Mouse (Mus musculus) neural tube, embryonic 11.5 days (tissue): ENCODE measurements around the gene Zc3h15. TPM values are rescaled to one million over a fixed set of nuclear protein-coding genes. Genes with fewer than 3 reads are reported as not detected.

ENCODE experiments used
- ATAC-seq: fragments of 200-750 bp; cut with Nextera tagmentation; 2 replicates; pipeline ENCODE4 v1.8.0; 2017; ENCODE audit warnings: moderate number of reproducible peaks, mild to moderate bottlenecking, moderate TSS enrichment, moderate library complexity; ENCODE audit not compliant: insufficient read depth, low FRiP score, low TSS enrichment
- DNase-seq: peaks from one replicate; pipeline ENCODE4 v3.0.0-alpha.2; 2015; ENCODE audit warnings: low spot score
- H3K27ac ChIP-seq: fragments of 300-500 bp; sonication (generic); 2 replicates; pipeline ENCODE4 v1.5.1; 2014; ENCODE audit warnings: low read depth, mild to moderate bottlenecking, low read length
- H3K27me3 ChIP-seq: fragments of 300-500 bp; sonication (generic); 2 replicates; pipeline ENCODE4 v1.6.1; 2014; ENCODE audit warnings: mild to moderate bottlenecking, low read length, mixed read lengths; ENCODE audit not compliant: control insufficient read depth, insufficient read depth
- H3K36me3 ChIP-seq: fragments of 300-500 bp; sonication (generic); 2 replicates; pipeline ENCODE4 v1.6.1; 2014; ENCODE audit warnings: mild to moderate bottlenecking, low read length, moderate library complexity, mixed read lengths; ENCODE audit not compliant: control insufficient read depth, insufficient read depth
- H3K4me1 ChIP-seq: fragments of 300-500 bp; sonication (generic); 2 replicates; pipeline ENCODE4 v1.6.1; 2014; ENCODE audit warnings: low read length, mixed read lengths; ENCODE audit not compliant: control insufficient read depth, insufficient read depth
- H3K4me2 ChIP-seq: fragments of 300-500 bp; sonication (generic); 2 replicates; pipeline ENCODE4 v1.6.1; 2014; ENCODE audit warnings: low read depth, mild to moderate bottlenecking, moderate library complexity
- H3K4me3 ChIP-seq: fragments of 300-500 bp; sonication (generic); 2 replicates; pipeline ENCODE4 v1.5.1; 2014; ENCODE audit warnings: low read depth, low read length
- H3K9ac ChIP-seq: fragments of 300-500 bp; sonication (generic); 2 replicates; pipeline ENCODE4 v1.6.1; 2014; ENCODE audit warnings: mild to moderate bottlenecking, low read length
- H3K9me3 ChIP-seq: fragments of 300-500 bp; sonication (generic); 2 replicates; pipeline ENCODE4 v1.6.1; 2016; ENCODE audit warnings: low read length; ENCODE audit not compliant: control insufficient read depth
- WGBS: fragments of 180-500 bp; shearing (Covaris S2); extraction: QIAGEN DNeasy Blood & Tissue Kit; methylation state at CpG from one replicate; pipeline ENCODE4 v1.1.7; 2014; 5-methylcytosine and 5-hydroxymethylcytosine counted together
- polyA plus RNA-seq: library from polyadenylated mRNA; unstranded; fragments of >200 nt; fragmentation: Nextera tagmentation; extraction: Ambion mirVana; gene quantifications from 2 replicates; pipeline ENCODE4 v1.2.1, GENCODE M21; 2014

Zc3h15 gene
- polyA plus RNA-seq, 1 experiment from 2014 or later = 164 TPM

GRCm38 (mm10) chr2:83681332-83681731 lies 37.1 kb downstream of the Zc3h15 start:
- Histone ChIP-seq H3K27ac (peak overlapping the region; percentile 39; the same call in 1 of the 2 replicates), H3K4me3 (no peak overlapping the region), H3K27me3 (no peaks in the 10 kb centered on the region), H3K9me3 (no peaks in the 10 kb centered on the region), H3K4me2 (no peak overlapping the region), H3K36me3 (no peaks in the 10 kb centered on the region), H3K9ac (no peak overlapping the region), H3K4me1 (no peaks in the 10 kb centered on the region; the same call in 1 of the 2 replicates)
- ATAC-seq = peak; percentile 51
- DNase-seq = peak; percentile 22
- 62% methylated on average over 8 of the region's 8 CpGs for WGBS

- Histone ChIP-seq H3K9me3 (no peaks in the 10 kb centered on the region), H3K36me3 (no peaks in the 10 kb centered on the region), H3K9ac (no peak overlapping the region)
Observed at GRCm38 (mm10) chr2:83681785-83682184, 37.5 kb downstream of the Zc3h15 start.

GRCm38 (mm10) chr2:83682282-83682681 lies 38.0 kb downstream of the Zc3h15 start:
- Histone ChIP-seq H3K36me3 (no peaks in the 10 kb centered on the region), H3K9ac (no peak overlapping the region), H3K4me2 (no peak overlapping the region), H3K4me3 (no peak overlapping the region), H3K27me3 (no peaks in the 10 kb centered on the region), H3K27ac (no peak overlapping the region), H3K9me3 (no peaks in the 10 kb centered on the region), H3K4me1 (no peaks in the 10 kb centered on the region; the same call in 1 of the 2 replicates)
- DNase-seq = peak; percentile 17
- ATAC-seq = peak; percentile 16
- WGBS = 37% methylated on average over 8 of the region's 8 CpGs

More at GRCm38 (mm10) chr2:83681785-83682184, 37.5 kb downstream of the Zc3h15 start:
- H3K4me2 ChIP-seq = no peak overlapping the region
- H3K4me1 ChIP-seq = no peaks in the 10 kb centered on the region; the same call in 1 of the 2 replicates
- ATAC-seq (peak; percentile 92), DNase-seq (peak; percentile 35)
- H3K27me3 ChIP-seq = no peaks in the 10 kb centered on the region
- H3K4me3 ChIP-seq = no peak overlapping the region
- no peak overlapping the region for H3K27ac ChIP-seq
- 36% methylated on average over 6 of the region's 6 CpGs for WGBS

- Histone ChIP-seq H3K4me2 (no peak overlapping the region), H3K27ac (no peak overlapping the region), H3K9me3 (no peaks in the 10 kb centered on the region), H3K36me3 (no peaks in the 10 kb centered on the region), H3K4me1 (no peaks in the 10 kb centered on the region; the same call in 1 of the 2 replicates), H3K27me3 (no peaks in the 10 kb centered on the region), H3K9ac (no peak overlapping the region), H3K4me3 (no peak overlapping the region)
- ATAC-seq (no peak), DNase-seq (no peak)
- WGBS = 82% methylated on average over 9 of the region's 9 CpGs
Observed at GRCm38 (mm10) chr2:83683731-83684519, 39.7 kb downstream of the Zc3h15 start.

GRCm38 (mm10) chr2:83684691-83685090 lies 40.5 kb downstream of the Zc3h15 start:
- DNase-seq (no peak), ATAC-seq (no peak)
- Histone ChIP-seq H3K4me1 (no peaks in the 10 kb centered on the region; the same call in 1 of the 2 replicates), H3K9ac (no peak overlapping the region), H3K9me3 (no peaks in the 10 kb centered on the region), H3K4me2 (no peak overlapping the region), H3K4me3 (no peak overlapping the region), H3K36me3 (no peaks in the 10 kb centered on the region), H3K27me3 (no peaks in the 10 kb centered on the region), H3K27ac (no peak overlapping the region)
- WGBS = 86% methylated on average over 8 of the region's 8 CpGs

DNA sequence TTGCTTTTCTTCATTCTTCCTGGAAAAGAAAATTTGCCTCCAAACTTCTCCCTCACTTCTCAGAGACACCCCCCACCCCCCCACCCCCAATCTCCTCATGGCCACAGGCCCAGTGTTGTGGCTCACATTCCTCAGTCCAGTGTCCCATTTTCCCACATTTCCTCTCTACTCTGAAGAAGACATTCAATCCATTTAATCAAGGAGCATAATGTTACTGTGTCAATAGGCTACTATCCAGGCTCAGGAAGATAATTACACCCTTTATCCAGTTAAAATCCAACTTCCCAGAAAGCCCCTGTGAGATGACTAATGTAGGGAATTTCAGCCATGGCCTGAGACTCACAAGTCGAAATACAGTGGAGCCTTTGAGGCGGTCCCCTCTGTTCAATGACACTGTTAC lies 46.1 kb downstream of the Zc3h15 start:
- no peak for ATAC-seq
- no peak overlapping the region for H3K4me3 ChIP-seq
- no peak overlapping the region for H3K4me2 ChIP-seq
- 89% methylated on average over 2 of the region's 2 CpGs for WGBS
- peaks cover 6% of the 10 kb centered on the region; the same call in 1 of the 2 replicates for H3K4me1 ChIP-seq
- no peak overlapping the region for H3K9ac ChIP-seq
- no peak overlapping the region for H3K27ac ChIP-seq
- no peaks in the 10 kb centered on the region for H3K36me3 ChIP-seq
- H3K27me3 ChIP-seq = no peaks in the 10 kb centered on the region
- no peaks in the 10 kb centered on the region for H3K9me3 ChIP-seq
- DNase-seq = no peak

DNA sequence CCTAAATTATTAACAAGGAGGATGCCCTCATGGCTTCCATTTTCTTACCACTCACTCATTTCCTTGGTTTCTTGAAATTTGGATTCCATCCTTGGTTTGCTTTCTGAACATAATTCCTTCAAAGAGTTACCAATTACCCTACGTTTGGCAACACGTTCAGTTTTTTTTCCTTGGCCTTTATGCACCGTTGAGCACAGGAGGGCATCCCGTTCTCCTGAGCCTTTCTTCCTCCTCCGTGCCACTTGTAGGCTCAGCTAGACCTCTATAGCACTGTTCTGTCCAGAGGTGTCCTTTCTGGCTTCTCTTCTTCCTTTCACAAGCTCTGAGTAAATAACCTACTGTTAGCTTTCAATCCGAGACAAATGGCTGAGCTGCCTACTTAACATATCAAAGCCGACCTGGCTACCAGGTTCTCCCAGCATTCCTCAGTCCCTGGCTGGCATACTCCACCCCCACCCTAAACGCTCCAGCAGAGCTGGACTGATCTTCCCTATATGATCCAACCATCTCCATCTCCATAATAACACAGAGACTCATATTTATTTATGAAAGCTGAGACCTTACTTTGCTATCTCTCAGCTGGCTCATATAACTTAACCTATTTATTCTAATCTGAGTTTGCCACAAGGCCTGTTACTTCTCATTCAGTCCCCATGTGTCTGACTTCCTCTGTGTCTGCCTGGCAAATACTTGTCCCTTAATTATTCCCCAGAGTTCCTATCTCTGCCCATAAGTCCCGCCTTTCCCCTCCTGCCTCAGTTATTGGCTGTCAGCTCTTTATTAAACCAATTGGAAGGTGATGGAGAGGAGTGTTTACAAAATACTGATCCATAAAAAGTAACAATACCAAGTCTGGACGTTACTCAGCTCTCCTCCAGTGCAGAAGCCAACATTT lies 48.7 kb downstream of the Zc3h15 start:
- Histone ChIP-seq H3K27me3 (no peaks in the 10 kb centered on the region), H3K9ac (no peak overlapping the region), H3K4me2 (no peak overlapping the region), H3K27ac (no peak overlapping the region), H3K36me3 (no peaks in the 10 kb centered on the region), H3K9me3 (no peaks in the 10 kb centered on the region), H3K4me1 (peaks cover 6% of the 10 kb centered on the region; the same call in 1 of the 2 replicates), H3K4me3 (no peak overlapping the region)
- no peak for DNase-seq
- 28% methylated on average over 10 of the region's 10 CpGs for WGBS
- peak; percentile 67; the same call in 1 of the 2 replicates for ATAC-seq

GRCm38 (mm10) chr2:83694061-83694460 lies 49.8 kb downstream of the Zc3h15 start:
- Histone ChIP-seq H3K27ac (no peak overlapping the region), H3K27me3 (no peaks in the 10 kb centered on the region), H3K4me2 (no peak overlapping the region), H3K9me3 (no peaks in the 10 kb centered on the region), H3K36me3 (no peaks in the 10 kb centered on the region), H3K4me3 (no peak overlapping the region), H3K4me1 (peaks cover 6% of the 10 kb centered on the region; the same call in 1 of the 2 replicates), H3K9ac (no peak overlapping the region)
- ATAC-seq = no peak
- DNase-seq = no peak
- WGBS = 76% methylated on average over 7 of the region's 7 CpGs
